Mouse (Mus musculus) limb, embryonic 14.5 days (tissue): ENCODE data around the gene Siah3. TPM values are rescaled to one million over a fixed set of nuclear protein-coding genes. Genes with fewer than 3 reads are reported as not detected.

Source experiments
- ATAC-seq: fragments of 200-750 bp; cut with Nextera tagmentation; 2 replicates; pipeline ENCODE4 v1.8.0; 2017; ENCODE audit warnings: low read depth, moderate number of reproducible peaks, moderate TSS enrichment; ENCODE audit not compliant: low FRiP score
- DNase-seq: peaks from one replicate; pipeline ENCODE4 v3.0.0-alpha.2; 2015; ENCODE audit warnings: low spot score
- H3K27ac ChIP-seq: fragments of 300-500 bp; sonication (generic); replicated peaks from 2 replicates; pipeline ENCODE4 v1.5.1; 2014; ENCODE audit warnings: low read depth, mild to moderate bottlenecking, low read length, moderate library complexity, mixed read lengths
- H3K27me3 ChIP-seq: fragments of 300-500 bp; sonication (generic); 2 replicates; pipeline ENCODE4 v1.6.1; 2014; ENCODE audit warnings: low read length, mixed read lengths; ENCODE audit not compliant: control insufficient read depth, insufficient read depth
- H3K36me3 ChIP-seq: fragments of 300-500 bp; sonication (generic); 2 replicates; pipeline ENCODE4 v1.6.1; 2014; ENCODE audit warnings: mild to moderate bottlenecking, low read length, moderate library complexity, mixed read lengths; ENCODE audit not compliant: control insufficient read depth, insufficient read depth
- H3K4me1 ChIP-seq: fragments of 300-500 bp; sonication (generic); 2 replicates; pipeline ENCODE4 v1.6.1; 2014; ENCODE audit warnings: antibody characterized with exemption, low read length, mixed read lengths; ENCODE audit not compliant: control insufficient read depth, insufficient read depth
- H3K4me2 ChIP-seq: fragments of 300-500 bp; sonication (generic); replicated peaks from 2 replicates; pipeline ENCODE4 v1.6.1; 2014; ENCODE audit warnings: low read depth, mild to moderate bottlenecking, low read length, moderate library complexity; ENCODE audit not compliant: severe bottlenecking
- H3K4me3 ChIP-seq: fragments of 300-500 bp; sonication (generic); replicated peaks from 2 replicates; pipeline ENCODE4 v1.5.1; 2014; ENCODE audit warnings: low read length
- H3K9ac ChIP-seq: fragments of 300-500 bp; sonication (generic); 2 replicates; pipeline ENCODE4 v1.6.1; 2014; ENCODE audit warnings: mild to moderate bottlenecking, low read depth, low read length, moderate library complexity; ENCODE audit not compliant: severe bottlenecking
- H3K9me3 ChIP-seq: fragments of 300-500 bp; sonication (generic); 2 replicates; pipeline ENCODE4 v1.6.1; 2016; ENCODE audit warnings: low read length; ENCODE audit not compliant: control insufficient read depth
- POLR2A ChIP-seq: fragments of 200-500 bp; IDR thresholded peaks from 2 replicates; pipeline ENCODE4 v1.8.0; 2012; ENCODE audit warnings: inconsistent platforms, mild to moderate bottlenecking, moderate library complexity, borderline replicate concordance; ENCODE audit not compliant: insufficient read depth, insufficient read length; ENCODE audit errors: extremely low read depth
- WGBS: fragments of 180-500 bp; shearing (Covaris S2); extraction: QIAGEN DNeasy Blood & Tissue Kit; methylation state at CpG from one replicate; pipeline ENCODE4 v1.1.7; 2014; 5-methylcytosine and 5-hydroxymethylcytosine counted together
- polyA plus RNA-seq, 2 experiments: library from polyadenylated mRNA; depleted of rRNA in 1 of 2; stranded (reverse) in 1 of 2; unstranded in 1 of 2; fragments of >200 nt; fragmentation: Nextera tagmentation in 1 of 2; extraction: Ambion mirVana in 1 of 2; gene quantifications; 2 replicates each; pipeline versions ENCODE4 v1.2.1 to v1.2.3; 2012 to 2014

Siah3 gene
- polyA plus RNA-seq, 2 experiments, result 0.54 to 0.94 TPM

DNA sequence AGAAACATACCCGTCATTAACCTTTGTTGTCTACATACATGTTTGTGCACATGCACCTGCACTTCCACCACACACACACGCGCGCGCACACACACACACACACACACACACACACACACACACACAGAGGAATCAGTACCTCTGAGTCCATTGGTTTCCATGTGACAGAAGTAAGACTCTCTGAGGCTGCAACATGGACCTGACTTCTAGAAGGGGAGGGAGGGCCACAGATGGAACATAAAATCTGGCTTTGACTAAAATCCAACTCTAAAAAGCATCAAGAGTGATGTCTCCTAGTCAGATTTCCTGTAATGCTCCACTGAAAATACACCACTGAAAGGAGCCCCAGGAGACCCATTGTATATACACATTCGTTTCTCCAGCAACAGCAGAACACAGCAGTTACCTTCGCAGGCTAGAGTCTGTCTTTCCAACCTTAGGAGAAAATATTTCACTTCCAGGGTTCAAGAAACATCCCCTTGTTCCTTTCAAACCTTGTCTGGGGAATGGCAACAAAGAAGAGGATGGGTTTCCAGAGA, 75.1 kb downstream of the Siah3 start:
- no peak overlapping the region for H3K4me2 ChIP-seq
- TF ChIP-seq POLR2A, result no peak
- H3K27me3 ChIP-seq, result no peaks in the 10 kb centered on the region
- no peaks in the 10 kb centered on the region for H3K36me3 ChIP-seq
- 66% methylated on average over 7 of the region's 7 CpGs for WGBS
- H3K4me3 ChIP-seq, result no peak overlapping the region
- no peak overlapping the region for H3K9ac ChIP-seq
- no peak overlapping the region for H3K27ac ChIP-seq
- DNase-seq, result peak; percentile 51
- no peaks in the 10 kb centered on the region for H3K9me3 ChIP-seq
- peak; percentile 74; the same call in 1 of the 2 replicates for ATAC-seq
- peaks cover 21% of the 10 kb centered on the region for H3K4me1 ChIP-seq

- H3K9me3 ChIP-seq, result no peaks in the 10 kb centered on the region
- H3K27me3 ChIP-seq, result no peaks in the 10 kb centered on the region
- H3K4me2 ChIP-seq, result no peak overlapping the region
- H3K4me3 ChIP-seq, result no peak overlapping the region
- DNase-seq (no peak), ATAC-seq (no peak)
- TF ChIP-seq POLR2A, result no peak
- no peak overlapping the region for H3K9ac ChIP-seq
- 39% methylated on average over 2 of the region's 2 CpGs for WGBS
- H3K36me3 ChIP-seq, result no peaks in the 10 kb centered on the region
- 0 out of 2 replicates have a peak, but pooled peaks cover 4% of the 10 kb centered on the region for H3K4me1 ChIP-seq
- no peak overlapping the region for H3K27ac ChIP-seq
Observed at GRCm38 (mm10) chr14:75539205-75539604, 83.4 kb downstream of the Siah3 start.

DNA sequence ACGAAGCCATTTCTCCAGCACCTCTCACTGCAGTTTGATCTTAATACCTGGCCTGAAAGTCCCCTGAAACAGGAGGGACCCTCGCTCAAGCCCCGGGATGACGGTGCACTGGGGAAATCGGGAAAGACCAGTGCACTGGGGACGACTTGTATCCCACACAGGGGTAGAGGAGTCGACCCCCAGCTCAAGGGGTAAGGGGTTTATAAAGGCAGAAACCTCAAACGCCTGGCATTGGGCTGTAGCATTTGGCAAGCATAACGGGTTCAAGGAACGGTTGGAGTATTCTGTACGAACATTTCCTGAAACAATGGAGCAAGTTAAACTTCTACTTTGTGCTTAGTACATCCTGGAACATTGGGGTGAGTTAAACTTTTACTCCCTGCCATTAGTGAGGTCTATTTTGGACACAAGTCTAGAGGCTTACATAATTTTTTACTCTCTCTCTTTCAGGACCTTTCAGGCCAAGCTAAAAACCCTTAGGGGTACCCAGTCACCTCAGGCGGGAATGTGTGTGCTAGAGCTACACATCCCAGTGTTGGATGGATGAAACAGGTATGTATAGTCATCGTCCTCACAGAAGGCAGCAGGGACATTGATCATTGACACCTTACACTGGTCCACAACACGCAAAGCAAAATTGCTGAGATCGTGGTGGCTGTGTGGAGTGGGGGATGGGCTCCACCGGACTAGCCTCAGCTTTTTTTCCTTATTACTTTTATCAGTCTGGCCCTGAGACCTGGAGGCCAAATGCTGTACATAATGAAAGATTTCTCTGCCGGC, 84.6 kb downstream of the Siah3 start:
- no peak overlapping the region for H3K4me2 ChIP-seq
- ATAC-seq (no peak), DNase-seq (no peak)
- WGBS, result 63% methylated on average over 17 of the region's 17 CpGs
- H3K9ac ChIP-seq, result no peak overlapping the region
- H3K4me1 ChIP-seq, result 0 out of 2 replicates have a peak, but pooled peaks cover 4% of the 10 kb centered on the region
- H3K36me3 ChIP-seq, result no peaks in the 10 kb centered on the region
- H3K4me3 ChIP-seq, result no peak overlapping the region
- H3K27me3 ChIP-seq, result no peaks in the 10 kb centered on the region
- H3K27ac ChIP-seq, result no peak overlapping the region
- no peak for TF ChIP-seq POLR2A
- H3K9me3 ChIP-seq, result no peaks in the 10 kb centered on the region

DNA sequence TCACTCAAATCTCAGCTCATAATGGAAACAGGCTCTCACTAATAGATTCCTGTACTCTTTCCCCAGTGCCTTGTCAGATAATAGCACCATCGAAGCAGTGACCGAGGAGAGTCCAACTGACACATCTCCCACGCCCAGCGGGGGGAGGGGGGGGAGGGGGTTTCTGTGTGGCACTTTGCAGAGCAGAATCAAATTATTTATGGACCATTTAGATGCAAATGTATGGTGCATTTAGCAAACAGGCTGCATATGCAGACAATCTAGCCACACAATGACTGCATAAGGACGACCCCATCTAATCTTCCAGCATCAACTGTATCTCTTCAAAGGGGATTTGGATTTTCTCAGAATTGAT, 85.2 kb downstream of the Siah3 start:
- Histone ChIP-seq H3K4me2 (no peak overlapping the region), H3K4me1 (0 out of 2 replicates have a peak, but pooled peaks cover 4% of the 10 kb centered on the region), H3K36me3 (no peaks in the 10 kb centered on the region), H3K9me3 (no peaks in the 10 kb centered on the region), H3K27ac (no peak overlapping the region), H3K9ac (no peak overlapping the region), H3K27me3 (no peaks in the 10 kb centered on the region), H3K4me3 (no peak overlapping the region)
- TF ChIP-seq POLR2A, result no peak
- no peak for DNase-seq
- WGBS, result 33% methylated on average over 5 of the region's 5 CpGs
- ATAC-seq, result no peak

GRCm38 (mm10) chr14:75541731-75542130, 85.9 kb downstream of the Siah3 start:
- no peaks in the 10 kb centered on the region for H3K36me3 ChIP-seq
- no peak overlapping the region for H3K4me2 ChIP-seq
- no peak for DNase-seq
- H3K27me3 ChIP-seq, result no peaks in the 10 kb centered on the region
- H3K4me3 ChIP-seq, result no peak overlapping the region
- WGBS, result 9% methylated on average over 8 of the region's 8 CpGs
- 0 out of 2 replicates have a peak, but pooled peaks cover 4% of the 10 kb centered on the region for H3K4me1 ChIP-seq
- no peak overlapping the region for H3K9ac ChIP-seq
- H3K9me3 ChIP-seq, result no peaks in the 10 kb centered on the region
- no peak overlapping the region for H3K27ac ChIP-seq
- TF ChIP-seq POLR2A, result no peak
- no peak for ATAC-seq
